Mouse (Mus musculus): ENCODE data around the gene Tnfrsf13c. TPM values are rescaled to one million over a fixed set of nuclear protein-coding genes. Genes with fewer than 3 reads are reported as not detected.
A peak's percentile ranks its signal among the peaks of the same experiment; 100 is the strongest.

Gene Tnfrsf13c
- polyA plus RNA-seq, 1 experiment from 2014 or later: not detected

- no peak overlapping the region for H3K4me3 ChIP-seq (replicated peaks)
- H3K27ac ChIP-seq: no peak overlapping the region
- ATAC-seq: no peak
- 32% methylated on average over 11 of the region's 11 CpGs for WGBS
- peaks cover 42% of the 10 kb centered on the region for H3K4me1 ChIP-seq (replicated peaks)
- H3K27me3 ChIP-seq: peaks cover 64% of the 10 kb centered on the region
- H3K9ac ChIP-seq (replicated peaks): no peak overlapping the region
- no peaks in the 10 kb centered on the region for H3K36me3 ChIP-seq
- no peak overlapping the region for H3K4me2 ChIP-seq (replicated peaks)
- H3K9me3 ChIP-seq: no peaks in the 10 kb centered on the region
Measured at GRCm38 (mm10) chr15:82215332-82216046, 8.7 kb downstream of the Tnfrsf13c start.

- Histone ChIP-seq H3K9ac (replicated peaks) (no peak overlapping the region), H3K27me3 (peaks cover 87% of the 10 kb centered on the region), H3K4me2 (replicated peaks) (no peak overlapping the region; the same call in 1 of the 2 replicates), H3K27ac (no peak overlapping the region), H3K4me3 (replicated peaks) (no peak overlapping the region), H3K9me3 (no peaks in the 10 kb centered on the region), H3K36me3 (no peaks in the 10 kb centered on the region), H3K4me1 (replicated peaks) (peaks cover 36% of the 10 kb centered on the region)
- no peak for ATAC-seq
- 17% methylated on average over 4 of the region's 4 CpGs for WGBS
Measured at GRCm38 (mm10) chr15:82213222-82213621, 10.9 kb downstream of the Tnfrsf13c start.

GRCm38 (mm10) chr15:82212752-82213063 lies 11.5 kb downstream of the Tnfrsf13c start, which contains the start of gene Shisa8:
Gene Shisa8, minus strand, starts transcription at chr15:82212815.
- H3K4me2 ChIP-seq (replicated peaks): peak within 1 kb of the TSS; percentile 61
- ATAC-seq: no peak
- peaks cover 89% of the 10 kb centered on the region for H3K27me3 ChIP-seq
- H3K9me3 ChIP-seq: no peaks in the 10 kb centered on the region
- peak within 1 kb of the TSS; percentile 42 for H3K4me3 ChIP-seq (replicated peaks)
- no peaks in the 10 kb centered on the region for H3K36me3 ChIP-seq
- peaks cover 38% of the 10 kb centered on the region for H3K4me1 ChIP-seq (replicated peaks)
- no peak within 1 kb of the TSS for H3K27ac ChIP-seq
- WGBS: 1% methylated on average over 31 of the region's 34 CpGs
- peak within 1 kb of the TSS; percentile 55 for H3K9ac ChIP-seq (replicated peaks)

GRCm38 (mm10) chr15:82211911-82212751 lies 12.0 kb downstream of the Tnfrsf13c start:
- Histone ChIP-seq H3K4me3 (replicated peaks) (peak overlapping the region; percentile 42), H3K27me3 (peaks cover 95% of the 10 kb centered on the region), H3K4me1 (replicated peaks) (peaks cover 41% of the 10 kb centered on the region), H3K36me3 (no peaks in the 10 kb centered on the region), H3K27ac (no peak overlapping the region), H3K4me2 (replicated peaks) (peak overlapping the region; percentile 61), H3K9me3 (no peaks in the 10 kb centered on the region), H3K9ac (replicated peaks) (peak overlapping the region; percentile 55)
- ATAC-seq: peak; percentile 49
- WGBS: under 1% methylated on average over 110 of the region's 112 CpGs

GRCm38 (mm10) chr15:82211281-82211680 lies 12.9 kb downstream of the Tnfrsf13c start:
- Histone ChIP-seq H3K36me3 (peaks cover 3% of the 10 kb centered on the region; the same call in 1 of the 2 replicates), H3K4me1 (replicated peaks) (peaks cover 41% of the 10 kb centered on the region), H3K27ac (no peak overlapping the region), H3K27me3 (peaks cover 96% of the 10 kb centered on the region), H3K4me2 (replicated peaks) (peak overlapping the region; percentile 61), H3K4me3 (replicated peaks) (peak overlapping the region; percentile 42), H3K9me3 (no peaks in the 10 kb centered on the region), H3K9ac (replicated peaks) (no peak overlapping the region)
- 2% methylated on average over 11 of the region's 11 CpGs for WGBS
- no peak for ATAC-seq

- no peak overlapping the region for H3K27ac ChIP-seq
- H3K27me3 ChIP-seq: peaks cover 96% of the 10 kb centered on the region
- peaks cover 8% of the 10 kb centered on the region for H3K36me3 ChIP-seq
- no peak overlapping the region for H3K9ac ChIP-seq (replicated peaks)
- H3K4me1 ChIP-seq (replicated peaks): peaks cover 41% of the 10 kb centered on the region
- H3K4me3 ChIP-seq (replicated peaks): no peak overlapping the region
- H3K4me2 ChIP-seq (replicated peaks): no peak overlapping the region
- no peaks in the 10 kb centered on the region for H3K9me3 ChIP-seq
- no peak for ATAC-seq
- 33% methylated on average over 1 of the region's 1 CpGs for WGBS
Measured at GRCm38 (mm10) chr15:82210801-82211200, 13.4 kb downstream of the Tnfrsf13c start.

- WGBS: 78% methylated on average over 13 of the region's 13 CpGs
- no peak overlapping the region for H3K27ac ChIP-seq
- no peak overlapping the region for H3K4me3 ChIP-seq (replicated peaks)
- no peak overlapping the region for H3K9ac ChIP-seq (replicated peaks)
- peaks cover 49% of the 10 kb centered on the region for H3K4me1 ChIP-seq (replicated peaks)
- H3K4me2 ChIP-seq (replicated peaks): no peak overlapping the region
- peaks cover 91% of the 10 kb centered on the region for H3K27me3 ChIP-seq
- ATAC-seq: no peak
- H3K9me3 ChIP-seq: no peaks in the 10 kb centered on the region
- peaks cover 21% of the 10 kb centered on the region for H3K36me3 ChIP-seq
Measured at GRCm38 (mm10) chr15:82209295-82210050, 14.7 kb downstream of the Tnfrsf13c start.

GRCm38 (mm10) chr15:82208307-82208706 lies 15.9 kb downstream of the Tnfrsf13c start:
- Histone ChIP-seq H3K4me2 (replicated peaks) (no peak overlapping the region), H3K36me3 (peaks cover 33% of the 10 kb centered on the region), H3K27ac (no peak overlapping the region), H3K4me3 (replicated peaks) (no peak overlapping the region), H3K9ac (replicated peaks) (no peak overlapping the region), H3K9me3 (no peaks in the 10 kb centered on the region), H3K27me3 (peaks cover 81% of the 10 kb centered on the region), H3K4me1 (replicated peaks) (peaks cover 60% of the 10 kb centered on the region)
- WGBS: 81% methylated on average over 8 of the region's 8 CpGs
- ATAC-seq: no peak

GRCm38 (mm10) chr15:82207504-82208219 lies 16.5 kb downstream of the Tnfrsf13c start:
- peak overlapping the region; percentile 35 for H3K4me2 ChIP-seq (replicated peaks)
- 11% methylated on average over 30 of the region's 30 CpGs for WGBS
- peaks cover 57% of the 10 kb centered on the region for H3K4me1 ChIP-seq (replicated peaks)
- peaks cover 75% of the 10 kb centered on the region for H3K27me3 ChIP-seq
- peak overlapping the region; percentile 32; the same call in 1 of the 2 replicates for H3K9ac ChIP-seq (replicated peaks)
- no peak overlapping the region for H3K27ac ChIP-seq
- no peaks in the 10 kb centered on the region for H3K9me3 ChIP-seq
- H3K4me3 ChIP-seq (replicated peaks): peak overlapping the region; percentile 6
- ATAC-seq: no peak
- H3K36me3 ChIP-seq: peaks cover 40% of the 10 kb centered on the region

GRCm38 (mm10) chr15:82207105-82207459 lies 17.1 kb downstream of the Tnfrsf13c start:
- Histone ChIP-seq H3K4me3 (replicated peaks) (peak overlapping the region; percentile 6), H3K27me3 (peaks cover 69% of the 10 kb centered on the region), H3K4me1 (replicated peaks) (peaks cover 51% of the 10 kb centered on the region), H3K27ac (no peak overlapping the region), H3K9me3 (no peaks in the 10 kb centered on the region), H3K9ac (replicated peaks) (peak overlapping the region; percentile 32; the same call in 1 of the 2 replicates), H3K36me3 (peaks cover 45% of the 10 kb centered on the region), H3K4me2 (replicated peaks) (peak overlapping the region; percentile 35)
- ATAC-seq: no peak
- 9% methylated on average over 34 of the region's 34 CpGs for whole genome bisulfite sequencing

- peak; percentile 75 for ATAC-seq
- H3K4me2 ChIP-seq (replicated peaks): no peak overlapping the region
- H3K36me3 ChIP-seq: peaks cover 51% of the 10 kb centered on the region
- H3K27me3 ChIP-seq: peaks cover 63% of the 10 kb centered on the region
- peaks cover 46% of the 10 kb centered on the region for H3K4me1 ChIP-seq (replicated peaks)
- no peaks in the 10 kb centered on the region for H3K9me3 ChIP-seq
- H3K9ac ChIP-seq (replicated peaks): 0 out of 2 replicates have a peak overlapping the region, but pooled peaks have one; percentile 32
- H3K27ac ChIP-seq: 0 out of 2 replicates have a peak overlapping the region, but pooled peaks have one; percentile 9
- no peak overlapping the region for H3K4me3 ChIP-seq (replicated peaks)
- 55% methylated on average over 9 of the region's 9 CpGs for WGBS
Measured at GRCm38 (mm10) chr15:82206365-82207104, 17.6 kb downstream of the Tnfrsf13c start.
